Mouse (Mus musculus) liver, postnatal 0 days (tissue): ENCODE measurements at regions not wholly inside any gene's neighbourhood (a gene's known extent, or its start where the extent isn't known, plus 50 kb on each side); places are given as distances from the start of the nearest gene placed in this dataset.

Source experiments
- ATAC-seq: fragments of 200-750 bp; cut with Nextera tagmentation; 2 replicates; pipeline ENCODE4 v1.8.0; 2017; ENCODE audit warnings: mild to moderate bottlenecking, moderate library complexity
- DNase-seq: peaks from one replicate; pipeline ENCODE4 v3.0.0-alpha.2; 2016
- H3K27ac ChIP-seq: fragments of 300-500 bp; sonication (generic); 2 replicates; pipeline ENCODE4 v1.5.1; 2014; ENCODE audit warnings: antibody characterized with exemption, moderate library complexity, mild to moderate bottlenecking, low read depth
- H3K27me3 ChIP-seq: fragments of 300-500 bp; sonication (generic); 2 replicates; pipeline ENCODE4 v1.6.1; 2014; ENCODE audit warnings: low read length, control low read depth, mixed read lengths; ENCODE audit not compliant: insufficient read depth
- H3K36me3 ChIP-seq: fragments of 300-500 bp; sonication (generic); replicated peaks from 2 replicates; pipeline ENCODE4 v1.6.1; 2014; ENCODE audit warnings: mild to moderate bottlenecking, control low read depth, low read length, moderate library complexity, mixed read lengths; ENCODE audit not compliant: insufficient read depth
- H3K4me1 ChIP-seq: fragments of 300-500 bp; sonication (generic); 2 replicates; pipeline ENCODE4 v1.6.1; 2014; ENCODE audit warnings: antibody characterized with exemption, mild to moderate bottlenecking, control low read depth; ENCODE audit not compliant: insufficient read depth
- H3K4me2 ChIP-seq: fragments of 300-500 bp; sonication (generic); 2 replicates; pipeline ENCODE4 v1.6.1; 2014; ENCODE audit warnings: low read depth, mild to moderate bottlenecking, low read length, moderate library complexity, mixed read lengths
- H3K4me3 ChIP-seq: fragments of 300-500 bp; sonication (generic); 2 replicates; pipeline ENCODE4 v1.5.1; 2014; ENCODE audit warnings: low read depth, low read length
- H3K9ac ChIP-seq: fragments of 300-500 bp; sonication (generic); replicated peaks from 2 replicates; pipeline ENCODE4 v1.6.1; 2014; ENCODE audit warnings: mild to moderate bottlenecking, moderate library complexity
- H3K9me3 ChIP-seq: fragments of 300-500 bp; sonication (generic); 2 replicates; pipeline ENCODE4 v1.6.1; 2016; ENCODE audit warnings: mild to moderate bottlenecking, control low read depth, low read length, mixed read lengths
- CTCF ChIP-seq: sonication (generic); IDR thresholded peaks from 2 replicates; pipeline ENCODE4 v1.5.1; 2016; ENCODE audit warnings: antibody characterized with exemption, low read depth
- EP300 ChIP-seq: IDR thresholded peaks from 2 replicates; pipeline ENCODE4 v1.6.1; 2016; ENCODE audit warnings: antibody characterized with exemption, low read depth, mild to moderate bottlenecking
- WGBS: fragments of 180-500 bp; shearing (Covaris S2); extraction: QIAGEN DNeasy Blood & Tissue Kit; methylation state at CpG from one replicate; pipeline ENCODE4 v1.1.7; 2014; ENCODE audit not compliant: insufficient replicate concordance; 5-methylcytosine and 5-hydroxymethylcytosine counted together

- TF ChIP-seq CTCF = no peak
- TF ChIP-seq EP300 = no peak
- Histone ChIP-seq H3K36me3 (no peaks in the 10 kb centered on the region), H3K4me1 (no peaks in the 10 kb centered on the region), H3K27ac (no peak overlapping the region), H3K4me2 (no peak overlapping the region), H3K9ac (no peak overlapping the region), H3K4me3 (no peak overlapping the region), H3K9me3 (no peaks in the 10 kb centered on the region), H3K27me3 (no peaks in the 10 kb centered on the region)
- DNase-seq (no peak), ATAC-seq (no peak)
- 71% methylated on average over 2 of the region's 2 CpGs for WGBS
Measured at GRCm38 (mm10) chr8:54416691-54417090, 112.7 kb upstream of the Asb5 start.

GRCm38 (mm10) chr8:54418035-54418434 lies 111.3 kb upstream of the Asb5 start:
- Histone ChIP-seq H3K27me3 (no peaks in the 10 kb centered on the region), H3K4me3 (no peak overlapping the region), H3K36me3 (no peaks in the 10 kb centered on the region), H3K9ac (no peak overlapping the region), H3K4me1 (no peaks in the 10 kb centered on the region), H3K9me3 (no peaks in the 10 kb centered on the region), H3K27ac (no peak overlapping the region), H3K4me2 (no peak overlapping the region)
- WGBS = 61% methylated on average over 2 of the region's 2 CpGs
- DNase-seq (no peak), ATAC-seq (no peak)
- TF ChIP-seq CTCF (no peak), EP300 (no peak)

GRCm38 (mm10) chr8:54420339-54421098 lies 108.9 kb upstream of the Asb5 start:
- H3K27me3 ChIP-seq = no peaks in the 10 kb centered on the region
- no peak overlapping the region for H3K27ac ChIP-seq
- H3K36me3 ChIP-seq = no peaks in the 10 kb centered on the region
- no peak for ATAC-seq
- no peaks in the 10 kb centered on the region for H3K9me3 ChIP-seq
- no peak overlapping the region for H3K9ac ChIP-seq
- no peak for DNase-seq
- WGBS = 34% methylated on average over 6 of the region's 6 CpGs
- no peaks in the 10 kb centered on the region for H3K4me1 ChIP-seq
- TF ChIP-seq EP300 (no peak), CTCF (no peak)
- no peak overlapping the region for H3K4me2 ChIP-seq
- no peak overlapping the region for H3K4me3 ChIP-seq

- H3K4me2 ChIP-seq = no peak overlapping the region
- DNase-seq (no peak), ATAC-seq (no peak)
- H3K36me3 ChIP-seq = no peaks in the 10 kb centered on the region
- TF ChIP-seq CTCF (no peak), EP300 (no peak)
- no peak overlapping the region for H3K9ac ChIP-seq
- H3K27ac ChIP-seq = no peak overlapping the region
- H3K27me3 ChIP-seq = no peaks in the 10 kb centered on the region
- no peaks in the 10 kb centered on the region for H3K4me1 ChIP-seq
- H3K9me3 ChIP-seq = no peaks in the 10 kb centered on the region
- no peak overlapping the region for H3K4me3 ChIP-seq
- WGBS = 55% methylated on average over 3 of the region's 3 CpGs
Measured at GRCm38 (mm10) chr8:54425039-54425438, 104.3 kb upstream of the Asb5 start.

GRCm38 (mm10) chr8:54435694-54436093 lies 93.7 kb upstream of the Asb5 start:
- Histone ChIP-seq H3K27me3 (no peaks in the 10 kb centered on the region), H3K9ac (no peak overlapping the region), H3K4me1 (no peaks in the 10 kb centered on the region), H3K4me3 (no peak overlapping the region), H3K9me3 (no peaks in the 10 kb centered on the region), H3K27ac (no peak overlapping the region), H3K4me2 (no peak overlapping the region), H3K36me3 (no peaks in the 10 kb centered on the region)
- WGBS = 74% methylated on average over 5 of the region's 5 CpGs
- DNase-seq (no peak), ATAC-seq (no peak)
- no peak for TF ChIP-seq CTCF
- TF ChIP-seq EP300 = no peak

GRCm38 (mm10) chr8:54441143-54441542 lies 88.2 kb upstream of the Asb5 start:
- H3K4me1 ChIP-seq = no peaks in the 10 kb centered on the region
- H3K4me2 ChIP-seq = no peak overlapping the region
- ATAC-seq (no peak), DNase-seq (no peak)
- no peaks in the 10 kb centered on the region for H3K9me3 ChIP-seq
- no peaks in the 10 kb centered on the region for H3K36me3 ChIP-seq
- no peak overlapping the region for H3K27ac ChIP-seq
- TF ChIP-seq EP300 = no peak
- TF ChIP-seq CTCF = no peak
- WGBS = 62% methylated on average over 3 of the region's 3 CpGs
- H3K4me3 ChIP-seq = no peak overlapping the region
- no peak overlapping the region for H3K9ac ChIP-seq
- no peaks in the 10 kb centered on the region for H3K27me3 ChIP-seq
